Comparison of ENCODE assay signal across 28 mouse cellular contexts in genomic region chr7:40253486-40253885, GRCm38 (mm10).
DNase-seq lines count a peak whose midpoint lies in the region; ATAC-seq and TF ChIP-seq lines count a peak whose summit lies in the region.
"Had no signal": no experiment of that assay in that cellular context is flagged by ENCODE, and none has a peak within 500 bp of the region (broad histone marks: within the 10 kb centered on the region; RNA-seq: fewer than 3 reads in every experiment).

No protein-coding gene starts in this region.

- no peak overlapping the region for H3K27ac ChIP-seq in heart, embryonic 12.5 days (ENCODE audit: poor library complexity, severe bottlenecking)
- H3K27ac ChIP-seq: forebrain, embryonic 10.5 days; forebrain, embryonic 13.5 days; heart, embryonic 15.5 days; hindbrain, embryonic 10.5 days; hindbrain, embryonic 13.5 days; intestine, embryonic 15.5 days; kidney, embryonic 15.5 days had no signal

- DNase-seq in adrenal gland, postnatal 10 days = peak; percentile 28
- DNase-seq in adrenal gland, postnatal 4 days (ENCODE audit: low spot score in 2 of 2) = no peak
- DNase-seq in cerebellum, postnatal 14 days = peak; percentile 65 to 67
- DNase-seq in cerebellum, adult 11 months = no peak
- peak; percentile 29 to 30 for DNase-seq in heart, postnatal 10 days
- DNase-seq in adrenal gland, postnatal 25 days = peak; percentile 30
- no peak for DNase-seq in lung, adult 2 months
- DNase-seq: B cell, adult 2 months; cerebellum, adult 18-20 months; cerebellum, adult 9-10 months; gastrocnemius, postnatal 10 days; gastrocnemius, postnatal 36 days; kidney, adult 11 months; kidney, adult 8-10 months had no signal

- 63% methylated on average over 2 of the region's 2 CpGs for WGBS in heart, embryonic 12.5 days
- 41% methylated on average over 2 of the region's 2 CpGs for WGBS in lung, adult 2 months

- no peak for TF ChIP-seq POLR2A in lung, adult 2 months (IDR thresholded peaks at IDR 0.05; ENCODE audit: borderline replicate concordance, extremely low read depth, low read depth, low read length)

- no peak overlapping the region for H3K4me3 ChIP-seq in heart, embryonic 12.5 days
- no peak overlapping the region for H3K4me3 ChIP-seq in lung, adult 2 months (replicated peaks; ENCODE audit: extremely low read depth, low read depth, low read length)
- H3K4me3 ChIP-seq: forebrain, embryonic 10.5 days; forebrain, embryonic 13.5 days; heart, embryonic 15.5 days; hindbrain, embryonic 10.5 days; hindbrain, embryonic 13.5 days; intestine, embryonic 15.5 days; kidney, embryonic 15.5 days had no signal

- H3K36me3 ChIP-seq in heart, embryonic 12.5 days = no peaks in the 10 kb centered on the region
- H3K36me3 ChIP-seq: forebrain, embryonic 10.5 days; G1E; heart, embryonic 15.5 days; hindbrain, embryonic 10.5 days; hindbrain, embryonic 13.5 days; intestine, embryonic 15.5 days; kidney, embryonic 15.5 days had no signal

- intact Hi-C loops in heart, postnatal 10 days (cut with DNase I) = no loop called here

- H3K9ac ChIP-seq in heart, embryonic 12.5 days = no peak overlapping the region
- H3K9ac ChIP-seq: forebrain, embryonic 13.5 days; heart, embryonic 15.5 days; hindbrain, embryonic 13.5 days; intestine, embryonic 15.5 days; kidney, embryonic 15.5 days had no signal

- H3K9me3 ChIP-seq in heart, embryonic 12.5 days (replicated peaks) = 0 out of 2 replicates have a peak, but pooled peaks cover 4% of the 10 kb centered on the region
- H3K9me3 ChIP-seq: forebrain, embryonic 10.5 days; forebrain, embryonic 13.5 days; heart, embryonic 15.5 days; hindbrain, embryonic 10.5 days; hindbrain, embryonic 13.5 days; intestine, embryonic 15.5 days; kidney, embryonic 15.5 days had no signal

- ATAC-seq in heart, embryonic 12.5 days (ENCODE audit: insufficient number of reproducible peaks, low FRiP score) = no peak
- ATAC-seq: forebrain, embryonic 13.5 days; forebrain, embryonic 16.5 days; hindbrain, embryonic 16.5 days; intestine, embryonic 15.5 days; Patski had no signal

- H3K4me2 ChIP-seq in heart, embryonic 12.5 days = no peak overlapping the region
- H3K4me2 ChIP-seq: forebrain, embryonic 13.5 days; heart, embryonic 11.5 days; heart, embryonic 15.5 days; hindbrain, embryonic 13.5 days; intestine, embryonic 15.5 days; kidney, embryonic 15.5 days had no signal

- no peak for TF ChIP-seq CTCF in lung, adult 2 months (IDR thresholded peaks at IDR 0.05; ENCODE audit: insufficient read depth, low read length)

- no peaks in the 10 kb centered on the region for H3K27me3 ChIP-seq in heart, embryonic 12.5 days (replicated peaks)
- H3K27me3 ChIP-seq: CH12.LX; forebrain, embryonic 13.5 days; heart, embryonic 15.5 days; hindbrain, embryonic 13.5 days; intestine, embryonic 15.5 days; kidney, embryonic 15.5 days; Patski had no signal

- H3K4me1 ChIP-seq in heart, embryonic 12.5 days (replicated peaks) = no peaks in the 10 kb centered on the region
- H3K4me1 ChIP-seq in lung, adult 2 months (ENCODE audit: control insufficient read depth, insufficient read depth, low read length) = no peaks in the 10 kb centered on the region
- H3K4me1 ChIP-seq: forebrain, embryonic 10.5 days; forebrain, embryonic 13.5 days; hindbrain, embryonic 10.5 days; intestine, embryonic 15.5 days; kidney, embryonic 15.5 days had no signal

Comparison
In these comparisons a context has a peak if more than half of its experiments do, and no peak if none do; other contexts are left out.
1. DNase-seq: peak in adrenal gland, postnatal 10 days (single experiment), cerebellum, postnatal 14 days (2 of 2), heart, postnatal 10 days (2 of 2) and adrenal gland, postnatal 25 days (single experiment); none in adrenal gland, postnatal 4 days (0 of 2), cerebellum, adult 11 months (single experiment) and lung, adult 2 months (single experiment).